Mouse (Mus musculus): ENCODE results near the gene Fubp1.

Gene Fubp1

DNA sequence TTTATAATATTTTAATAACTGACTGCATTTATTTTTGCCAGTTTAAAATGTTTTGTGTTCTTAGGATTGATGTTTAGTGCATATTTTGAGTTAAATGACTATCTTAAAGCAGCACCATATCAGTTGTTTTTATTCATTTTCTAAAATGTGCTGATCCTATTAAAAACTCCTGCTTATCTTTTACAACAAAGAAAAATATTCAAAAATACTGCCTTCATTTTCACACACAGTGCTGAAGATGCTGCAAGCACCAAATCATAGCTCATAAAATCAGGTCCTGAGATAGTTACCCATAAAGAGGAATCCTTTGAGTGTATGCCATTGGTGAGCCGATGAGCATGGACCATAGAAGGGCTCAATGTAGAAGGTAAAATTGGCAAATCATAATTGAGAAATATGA lies 25.0 kb downstream of the Fubp1 start:
- in situ Hi-C loops (cut with MboI, MseI): no loop called here

DNA sequence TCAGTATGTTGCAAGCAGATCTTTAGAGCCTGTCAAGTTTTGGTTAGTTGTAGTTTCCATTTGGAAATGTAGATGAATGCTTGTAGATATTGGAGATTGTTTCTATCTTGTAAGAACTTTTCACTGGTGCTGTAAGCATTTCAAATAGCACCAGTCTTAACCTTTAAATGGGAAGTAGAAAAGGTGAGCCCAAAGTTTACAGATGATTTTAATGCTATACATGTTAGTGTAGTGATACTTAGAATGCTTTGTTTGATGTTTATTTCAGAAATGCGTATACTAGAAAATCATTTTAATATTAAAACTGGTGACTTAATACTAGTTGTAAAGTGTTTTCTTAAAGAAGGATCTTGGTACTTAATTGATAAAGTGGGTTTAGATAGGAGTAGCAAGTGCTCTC lies 25.6 kb downstream of the Fubp1 start:
- in situ Hi-C loops (cut with MboI, MseI): no loop called here

DNA sequence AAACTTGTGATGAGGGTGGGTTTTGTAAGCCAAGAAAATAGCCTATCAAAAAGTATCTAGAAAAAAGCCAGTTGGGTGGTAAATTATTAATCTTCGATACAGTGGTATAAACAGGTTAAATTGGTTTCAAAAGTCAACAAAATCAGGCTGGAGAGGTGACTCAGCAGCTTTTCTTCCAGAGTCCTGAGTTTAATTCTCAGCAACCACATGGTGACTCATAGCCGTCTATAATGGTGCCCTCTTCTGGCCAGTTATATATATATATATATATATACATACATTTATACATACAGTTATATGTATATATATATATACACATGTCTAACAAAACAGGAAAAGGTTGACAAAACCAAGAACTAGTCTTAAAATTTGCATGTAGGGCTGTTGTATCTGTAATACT lies 28.6 kb downstream of the Fubp1 start:
- in situ Hi-C loops (cut with MboI, MseI): no loop called here

DNA sequence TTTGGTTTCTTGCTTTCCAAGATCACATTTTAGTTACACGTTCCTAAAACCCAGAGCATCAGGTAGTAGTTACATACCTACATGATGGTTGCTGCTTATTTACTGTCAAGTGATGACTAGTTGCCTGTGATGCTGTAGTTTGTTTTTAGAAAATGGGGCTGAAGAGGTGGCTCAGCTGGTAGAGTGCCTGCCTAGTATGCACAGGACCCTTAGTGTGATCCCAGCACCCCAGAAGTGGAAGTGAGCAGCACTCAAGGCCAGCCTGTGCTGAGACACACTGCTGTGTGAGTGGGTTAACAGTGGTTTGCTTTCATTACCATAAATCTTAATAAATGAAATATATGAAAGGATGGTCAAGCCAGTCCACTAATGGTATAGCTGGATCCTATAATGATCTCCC lies 29.4 kb downstream of the Fubp1 start:
- in situ Hi-C loops (cut with MboI, MseI): no loop called here

DNA sequence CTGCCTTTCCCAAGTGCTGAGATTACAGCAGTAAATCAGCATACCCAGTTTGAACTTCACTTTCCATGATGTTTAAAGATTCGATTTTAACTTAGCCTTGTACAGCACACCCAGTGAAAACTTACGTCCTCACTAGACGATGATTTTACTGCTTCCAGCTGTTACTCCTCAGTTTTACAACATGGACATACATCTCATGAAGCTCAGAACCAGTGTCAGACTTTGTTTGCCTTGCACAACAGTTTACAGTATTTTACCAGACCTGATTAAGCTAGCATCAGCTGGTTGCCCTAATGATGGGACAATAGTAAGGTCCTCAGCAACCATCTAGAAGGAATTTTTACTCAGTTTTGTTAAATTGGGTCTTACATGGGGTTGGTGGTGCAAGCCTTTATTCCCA lies 30.9 kb downstream of the Fubp1 start:
- in situ Hi-C loops (cut with MboI, MseI): no loop called here

DNA sequence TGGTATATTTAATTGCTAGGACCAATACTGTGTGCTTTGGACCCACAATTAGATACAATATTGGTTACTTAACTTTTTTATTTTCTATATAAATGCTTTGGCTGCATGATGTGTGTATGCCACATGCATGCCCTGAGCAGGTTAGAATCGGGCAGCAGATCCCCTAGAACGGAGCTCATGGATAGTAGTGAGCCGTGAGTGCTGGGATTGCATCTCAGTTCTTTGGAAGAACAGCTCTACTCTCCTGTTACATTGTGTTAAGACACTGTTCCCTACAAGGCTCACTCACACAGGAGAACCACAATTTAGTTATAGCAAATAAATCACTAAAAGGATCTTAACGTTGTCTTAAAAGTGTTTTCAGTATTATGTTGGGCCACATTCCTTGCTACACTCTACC lies 33.1 kb downstream of the Fubp1 start:
- in situ Hi-C loops (cut with MboI, MseI): no loop called here

DNA sequence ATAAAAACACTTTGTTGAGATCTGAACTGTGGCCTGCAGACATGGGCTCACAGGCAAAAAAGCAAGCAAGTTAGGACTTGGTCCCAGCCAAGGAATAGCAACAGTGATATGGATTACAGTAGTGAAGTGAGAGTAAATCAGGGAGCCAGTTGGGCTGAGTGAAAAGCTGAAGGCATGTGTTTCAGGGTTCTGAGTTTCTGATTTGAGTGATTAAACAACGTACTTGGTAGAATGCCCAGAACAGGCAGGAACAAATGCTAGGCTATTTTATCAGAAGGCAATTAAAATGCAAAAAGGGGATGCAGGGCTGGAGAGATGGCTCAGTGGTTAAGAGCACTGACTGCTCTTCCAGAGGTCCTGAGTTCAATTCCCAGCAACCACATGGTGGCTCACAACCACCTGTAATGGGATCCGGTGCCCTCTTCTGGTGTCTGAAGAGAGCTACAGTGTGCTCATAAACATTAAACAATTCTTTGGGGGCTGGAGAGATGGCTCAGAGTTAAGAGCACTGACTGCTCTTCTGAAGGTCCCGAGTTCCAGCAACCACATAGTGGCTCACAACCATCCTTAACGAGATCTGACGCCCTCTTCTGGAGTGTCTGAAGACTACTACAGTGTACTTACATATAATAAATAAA lies 35.2 kb downstream of the Fubp1 start:
- in situ Hi-C loops (cut with MboI, MseI): no loop called here

DNA sequence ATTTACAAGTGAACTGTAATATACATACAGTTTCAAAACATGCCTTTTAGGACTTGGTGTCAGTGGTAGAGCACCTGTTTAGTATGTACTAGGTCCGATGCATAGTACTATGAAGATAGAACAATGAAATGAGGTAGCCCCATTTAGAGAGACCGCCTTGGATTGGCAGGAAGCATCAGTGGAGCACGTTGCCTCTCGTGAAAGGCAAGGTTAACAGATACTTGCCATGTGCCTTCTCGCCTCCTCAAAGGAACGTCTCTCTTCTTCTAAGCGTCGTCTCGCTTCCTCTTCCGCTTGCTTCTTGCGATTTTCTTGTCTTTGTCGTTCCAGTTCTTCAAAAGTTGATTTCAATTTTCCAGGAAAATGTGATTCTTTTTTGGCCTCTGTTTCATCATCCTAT lies 37.5 kb downstream of the Fubp1 start:
- in situ Hi-C loops (cut with MboI, MseI): no loop called here

DNA sequence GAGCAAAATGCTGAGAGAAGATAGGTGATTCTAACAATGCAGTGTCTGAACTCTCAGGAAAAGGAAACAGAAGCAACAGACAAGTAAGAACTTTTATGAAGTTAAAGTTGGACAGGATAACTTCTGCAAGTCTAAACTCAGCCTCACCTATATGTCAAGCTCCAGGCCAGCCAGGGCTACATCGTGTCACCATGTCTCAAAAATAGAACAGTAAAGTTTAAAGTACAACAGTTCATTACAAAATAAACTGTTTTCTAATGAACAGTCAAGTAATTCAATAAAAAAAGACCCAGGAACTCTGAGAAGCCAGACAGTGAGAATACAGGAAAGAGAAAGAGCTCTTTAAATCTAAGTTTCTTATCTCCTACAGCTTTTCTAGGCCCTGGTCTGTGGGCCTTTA lies 40.3 kb downstream of the Fubp1 start:
- in situ Hi-C loops (cut with MboI, MseI): loop anchor here (10.0 kb wide), 1 partner anchor 136 kb away; no protein-coding TSS in a partner anchor

DNA sequence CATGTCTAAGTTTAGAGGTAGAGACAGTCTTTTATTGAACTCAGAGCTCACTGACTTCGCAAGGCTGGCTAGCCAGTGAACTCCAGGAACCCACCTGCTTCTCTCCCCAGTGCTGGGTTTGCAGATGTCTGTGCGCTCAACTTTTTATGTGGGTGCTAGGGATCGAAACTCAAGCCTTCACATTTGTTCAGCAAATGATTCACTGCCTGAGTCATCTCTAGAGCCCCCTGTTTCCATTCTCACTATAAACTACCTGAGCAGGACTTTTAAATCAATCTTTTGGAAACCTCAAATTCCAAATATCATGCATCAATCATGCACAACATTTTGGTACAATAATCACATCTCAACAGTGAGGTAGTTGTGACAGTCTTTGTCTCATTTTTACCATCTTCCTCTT lies 47.3 kb downstream of the Fubp1 start:
- in situ Hi-C loops (cut with MboI, MseI): loop anchor here (10.0 kb wide), 1 partner anchor 143 kb away; no protein-coding TSS in a partner anchor

DNA sequence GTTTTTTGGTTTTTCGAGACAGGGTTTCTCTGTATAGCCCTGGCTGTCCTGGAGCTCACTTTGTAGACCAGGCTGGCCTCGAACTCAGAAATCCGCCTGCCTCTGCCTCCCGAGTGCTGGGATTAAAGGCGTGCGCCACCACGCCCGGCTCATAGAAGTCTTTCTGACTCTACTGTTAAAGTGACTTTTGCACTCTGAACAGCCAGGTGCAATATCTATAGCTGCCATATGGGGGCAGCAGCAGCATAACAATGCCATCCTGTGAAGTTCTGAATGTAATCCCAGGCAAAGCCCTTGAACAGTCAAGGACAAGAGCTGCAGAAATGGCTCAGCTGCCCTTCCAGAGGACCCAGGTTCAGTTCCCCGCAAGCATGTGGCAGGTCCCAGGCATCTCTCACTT lies 49.2 kb downstream of the Fubp1 start:
- in situ Hi-C loops (cut with MboI, MseI): loop anchor here (10.0 kb wide), 1 partner anchor 145 kb away; no protein-coding TSS in a partner anchor

DNA sequence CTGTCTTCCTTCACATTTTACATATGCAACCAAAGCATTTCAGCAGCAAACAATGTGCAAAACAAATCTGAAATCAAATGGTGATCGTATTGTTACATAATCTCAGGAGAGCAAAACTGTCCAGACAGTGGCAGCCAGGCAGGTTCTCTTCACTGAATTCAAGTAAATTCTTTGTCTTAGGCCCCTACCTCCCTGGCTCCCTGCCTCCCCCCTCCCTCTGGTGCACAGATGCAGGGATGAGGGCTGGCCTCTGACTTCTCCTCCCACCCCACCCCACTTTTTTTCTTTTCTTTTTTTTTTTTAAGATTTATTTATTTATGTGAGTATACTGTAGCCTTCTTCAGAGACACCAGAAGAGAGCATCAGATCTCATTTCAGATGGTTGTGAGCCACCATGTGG lies 50.1 kb downstream of the Fubp1 start:
- in situ Hi-C loops (cut with MboI, MseI): no loop called here

DNA sequence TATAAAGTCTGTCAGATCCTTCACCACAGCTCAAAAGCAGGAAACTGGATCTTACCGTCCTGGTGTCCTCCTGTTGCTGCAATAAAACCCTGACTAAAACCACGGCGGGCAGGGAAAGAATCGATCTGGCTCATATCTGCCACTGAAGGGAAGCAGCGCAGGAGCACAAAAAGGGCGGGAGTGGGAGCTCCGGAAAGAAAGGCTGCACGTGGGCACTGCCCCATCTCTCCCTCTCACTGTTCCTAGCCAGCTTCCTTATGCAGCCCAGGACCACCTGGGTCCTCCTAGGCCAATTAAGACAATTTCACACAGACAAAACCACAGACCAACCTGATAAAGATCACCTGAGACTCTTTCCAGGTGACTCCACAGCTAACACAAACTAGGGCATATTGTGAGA lies 51.2 kb downstream of the Fubp1 start:
- in situ Hi-C loops (cut with MboI, MseI): no loop called here

DNA sequence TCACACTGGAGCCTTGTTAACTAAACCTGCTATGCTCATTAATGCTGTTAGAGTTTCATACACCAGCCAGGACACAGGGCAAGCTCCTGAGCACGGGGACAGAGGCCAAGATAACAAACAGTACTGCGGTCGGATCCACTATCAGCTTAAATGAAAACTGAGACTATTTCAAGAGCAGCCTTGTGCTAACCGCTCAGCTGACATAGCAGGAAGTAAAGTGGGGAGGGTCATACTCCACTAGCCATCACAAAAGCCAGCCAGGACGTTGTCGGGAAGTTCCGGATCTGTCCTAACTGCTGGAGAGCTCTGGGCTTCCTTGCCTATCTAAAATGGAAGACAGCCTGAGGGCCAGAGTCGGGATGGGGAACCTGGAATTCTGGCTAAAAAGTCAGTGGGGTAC lies 51.7 kb downstream of the Fubp1 start:
- in situ Hi-C loops (cut with MboI, MseI): no loop called here

DNA sequence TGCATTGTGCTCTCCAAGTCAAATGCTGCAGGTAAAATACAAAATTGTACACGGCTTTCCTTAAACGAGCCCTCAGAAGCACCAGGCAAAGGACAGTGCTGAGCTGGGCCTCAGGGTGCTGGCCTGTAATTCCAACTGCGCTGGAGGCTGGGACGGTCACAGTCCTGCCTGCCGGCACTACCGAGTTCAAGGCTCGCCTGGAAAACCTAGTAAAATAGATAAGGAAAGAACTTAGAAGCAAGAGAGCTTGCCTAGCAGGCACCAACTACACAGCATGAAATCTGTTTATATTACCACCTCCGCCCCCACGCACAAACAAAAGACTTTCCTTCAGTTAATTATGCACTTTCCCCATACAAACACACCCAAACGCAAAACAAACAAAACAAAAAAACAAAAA lies 54.2 kb downstream of the Fubp1 start:
- in situ Hi-C loops (cut with MboI, MseI): no loop called here

DNA sequence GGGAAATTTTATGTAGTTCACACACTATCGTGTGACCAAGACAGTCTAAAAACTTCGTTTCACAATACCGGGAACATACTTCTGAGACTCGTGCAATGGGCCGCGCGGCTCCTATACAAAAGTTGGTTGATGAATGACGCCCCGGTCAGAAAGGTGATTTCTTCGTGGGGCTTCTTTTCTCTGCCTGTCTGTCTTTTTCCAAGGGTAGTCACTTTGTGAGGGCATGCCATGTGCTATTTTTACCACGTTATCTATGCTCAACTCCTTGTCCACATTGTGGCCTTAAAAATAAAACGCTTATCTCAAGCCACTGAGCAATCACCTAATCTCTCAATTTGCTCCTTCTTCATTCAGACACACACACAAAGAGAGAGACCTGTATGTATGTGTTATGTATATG lies 54.6 kb downstream of the Fubp1 start:
- in situ Hi-C loops (cut with MboI, MseI): no loop called here

DNA sequence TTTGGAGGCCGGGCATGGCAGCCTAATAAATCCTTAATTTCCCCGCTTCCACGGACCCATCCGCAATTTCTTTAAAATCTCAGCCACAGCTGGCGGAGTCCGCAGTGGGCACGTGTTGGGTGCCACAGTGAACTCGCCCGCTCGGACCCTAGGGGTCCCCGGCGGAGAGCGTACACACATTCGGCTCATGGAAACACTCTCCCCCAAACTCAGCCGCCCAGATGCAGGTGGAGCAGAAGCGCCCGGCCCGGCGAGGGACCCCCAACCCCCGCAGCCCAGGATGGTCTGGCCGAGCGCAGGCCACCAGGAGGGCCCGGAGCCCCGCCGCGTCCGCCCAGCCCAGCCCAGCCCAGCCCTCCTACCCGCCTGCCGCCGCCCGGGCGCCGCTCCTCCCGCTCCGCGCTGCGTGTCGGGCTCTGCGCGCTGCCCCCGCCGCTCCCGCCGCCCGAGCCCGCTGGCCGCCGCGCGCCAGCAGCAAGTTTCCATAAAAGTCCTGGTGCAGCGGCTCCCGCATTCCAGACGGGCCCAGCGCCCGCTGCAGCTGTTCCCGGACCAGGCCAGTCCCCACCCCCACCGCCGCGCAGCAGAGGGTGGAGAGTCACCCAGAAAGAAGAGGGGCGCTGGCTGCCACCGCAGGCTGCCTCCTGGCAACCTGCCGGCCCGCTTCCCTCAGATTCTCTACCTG lies 55.3 kb downstream of the Fubp1 start:
- in situ Hi-C loops (cut with MboI, MseI): no loop called here

DNA sequence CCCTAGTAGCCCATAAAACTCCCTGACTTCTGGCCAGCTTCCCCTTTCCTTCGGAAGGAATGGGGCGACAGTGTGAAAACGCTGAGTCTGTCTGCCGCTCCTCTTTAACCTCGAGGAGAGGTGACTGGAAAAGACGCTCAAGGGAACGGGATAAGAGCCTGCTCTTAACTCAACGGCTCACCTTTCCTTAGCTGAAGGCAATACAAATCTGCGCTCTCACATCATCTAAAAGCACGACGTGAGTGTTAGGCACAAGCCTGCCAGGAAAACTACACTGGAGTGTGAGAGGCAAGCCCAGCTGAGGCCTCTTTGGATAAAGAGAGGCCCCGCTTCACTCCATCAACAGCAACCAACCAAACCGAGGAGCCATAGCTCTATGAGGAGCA lies 55.8 kb downstream of the Fubp1 start, which contains the start of gene Nexn:
Gene Nexn, minus strand, starts transcription at position 315 of the 386 bp plus-strand sequence.
- in situ Hi-C loops (cut with MboI, MseI): no loop called here

DNA sequence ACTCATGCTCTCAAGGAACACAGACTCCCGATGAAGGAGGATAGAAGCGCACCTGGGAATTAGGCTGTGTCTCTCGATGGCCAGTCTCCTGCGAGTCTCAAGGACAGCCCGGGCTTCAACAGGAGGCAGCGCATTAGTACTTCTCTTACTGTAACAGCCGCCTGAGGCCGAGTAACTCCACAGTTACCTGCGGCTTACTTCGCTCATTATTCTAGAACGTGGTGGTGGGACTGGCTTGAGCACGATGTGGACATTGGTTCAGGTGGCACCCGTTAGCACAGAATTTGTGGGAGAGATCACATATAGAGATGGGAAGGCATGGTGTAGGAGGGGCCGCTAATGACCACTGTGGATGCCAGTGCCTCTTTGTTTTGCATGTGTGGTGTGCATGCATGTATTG lies 57.9 kb downstream of the Fubp1 start:
- in situ Hi-C loops (cut with MboI, MseI): no loop called here

DNA sequence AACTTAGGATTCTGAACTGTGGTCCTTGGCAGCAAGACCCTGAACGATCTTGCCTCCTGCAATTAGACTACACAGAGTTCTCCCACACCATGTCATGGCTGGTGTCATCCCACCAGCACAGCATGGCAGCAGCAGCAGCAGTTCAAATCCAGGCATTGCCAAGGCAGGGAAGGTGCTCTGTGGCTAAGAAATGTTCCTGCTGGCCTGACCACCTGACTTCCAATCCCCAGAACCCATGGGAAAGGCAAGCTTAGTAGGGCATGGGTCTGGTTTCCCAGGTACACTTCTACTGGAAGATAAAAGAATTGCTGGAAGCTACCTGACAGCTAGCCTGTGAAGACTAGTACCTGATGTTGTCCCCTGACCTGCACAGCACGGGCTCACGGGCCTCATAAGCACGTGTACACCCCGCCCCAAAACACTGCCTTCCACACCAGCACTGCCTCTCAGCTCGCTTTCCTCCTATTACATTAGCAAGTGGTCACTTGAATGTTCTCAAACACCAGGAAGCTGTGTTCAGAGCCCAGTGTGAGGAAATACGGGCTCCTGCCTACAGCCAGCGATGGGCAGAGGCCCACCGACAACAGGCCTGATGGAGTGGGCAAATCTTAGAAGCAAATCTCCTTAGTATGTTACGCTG lies 61.0 kb downstream of the Fubp1 start:
- in situ Hi-C loops (cut with MboI, MseI): no loop called here

DNA sequence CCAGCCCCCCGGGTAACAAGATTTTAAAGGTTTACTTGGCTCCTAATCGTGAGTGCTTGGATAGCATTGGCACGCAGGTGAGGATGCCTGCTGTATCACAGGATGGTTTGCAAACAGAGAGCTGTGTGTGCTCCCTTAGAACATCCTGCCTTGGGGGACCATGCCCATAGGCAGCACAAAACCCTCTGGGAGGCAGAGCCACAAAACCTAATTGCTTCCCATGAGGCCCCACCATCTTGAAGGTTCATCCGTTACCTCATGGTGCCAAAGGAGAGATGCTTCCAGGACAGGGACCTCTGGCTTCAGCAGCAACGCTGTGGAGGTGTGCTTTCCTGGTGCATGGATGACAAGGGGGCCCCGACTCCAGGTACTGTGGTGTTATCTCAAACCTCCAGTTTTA lies 61.7 kb downstream of the Fubp1 start:
- in situ Hi-C loops (cut with MboI, MseI): no loop called here

DNA sequence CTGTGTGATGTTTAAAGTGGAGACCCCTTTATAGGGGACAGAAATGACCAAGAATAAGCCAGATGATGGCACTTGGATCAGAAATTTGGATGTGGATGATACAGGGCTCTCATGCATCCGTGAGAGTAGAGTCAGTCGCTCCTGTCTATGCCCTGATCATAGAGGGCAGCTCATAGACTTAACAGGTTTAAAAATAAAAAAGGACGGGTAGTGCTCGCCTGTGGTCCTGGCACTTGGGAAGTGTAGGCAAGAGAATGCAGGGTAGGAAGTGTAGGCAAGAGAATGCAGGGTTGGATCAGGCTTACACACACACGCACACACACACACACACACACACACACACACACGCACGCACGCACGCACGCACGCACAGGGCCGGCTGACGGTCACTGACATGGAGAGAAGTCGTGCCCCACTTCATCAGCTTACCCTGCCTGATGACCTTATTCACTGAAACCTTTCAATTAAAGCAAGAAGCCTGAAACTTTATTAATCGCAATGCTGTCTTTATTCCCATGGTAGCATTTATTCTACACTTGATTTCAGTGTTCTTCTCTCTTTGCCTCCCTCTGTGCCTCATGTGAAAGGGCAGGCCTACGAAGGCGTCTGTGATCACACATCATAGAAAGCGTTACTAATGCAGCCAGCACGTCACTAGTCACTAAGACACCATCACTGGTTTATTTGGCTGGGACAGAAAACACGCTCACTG lies 62.9 kb downstream of the Fubp1 start:
- in situ Hi-C loops (cut with MboI, MseI): no loop called here
